Mouse (Mus musculus): Measurements from ENCODE around the gene Spint1.
A peak's percentile ranks its signal among the peaks of the same experiment; 100 is the strongest.

The Spint1 gene

GRCm38 (mm10) chr2:119237210-119237870 lies at the start of gene Spint1:
TSS of gene Spint1 (plus strand) at chr2:119237362.
- no peak for DNase-seq (ENCODE audit: low read depth, low spot score)

DNA sequence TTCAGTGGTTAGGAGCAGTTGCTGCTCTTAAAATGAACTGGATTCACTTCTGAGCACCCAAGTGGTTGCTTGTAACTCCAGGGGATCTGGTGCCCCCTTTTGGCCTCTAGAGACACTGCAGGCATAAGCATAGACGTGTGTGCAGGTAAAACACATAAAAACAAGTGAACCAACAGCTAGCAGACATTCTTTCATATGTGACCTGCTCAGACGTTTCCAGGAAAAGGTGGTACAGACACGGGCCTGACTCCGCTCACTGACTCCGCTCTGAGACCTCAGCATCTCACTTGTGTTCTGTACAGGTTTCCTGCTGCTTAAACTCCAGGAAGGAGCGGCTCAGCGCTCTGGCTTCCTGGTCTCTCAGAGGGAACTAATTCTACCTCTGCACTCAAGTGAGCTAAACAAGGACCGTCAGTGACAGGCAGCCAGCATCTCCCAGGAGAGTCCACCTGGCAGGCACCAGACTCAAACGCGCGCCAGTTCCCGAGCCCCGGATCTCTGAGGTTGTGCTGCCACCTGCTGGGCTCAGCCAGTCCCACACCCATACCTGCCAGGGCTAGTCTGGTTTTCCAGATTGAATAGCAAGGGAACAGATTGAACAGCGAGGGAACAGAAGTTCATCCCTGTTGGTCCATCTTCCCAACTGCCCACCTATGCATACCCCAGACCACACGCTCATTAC lies 48.0 kb upstream of the Spint1 start:
- DNase-seq (ENCODE audit: low read depth, low spot score), result peak; percentile 70

GRCm38 (mm10) chr2:119190969-119191368 lies 46.2 kb upstream of the Spint1 start:
- no peak for DNase-seq (ENCODE audit: low read depth, low spot score)

DNA sequence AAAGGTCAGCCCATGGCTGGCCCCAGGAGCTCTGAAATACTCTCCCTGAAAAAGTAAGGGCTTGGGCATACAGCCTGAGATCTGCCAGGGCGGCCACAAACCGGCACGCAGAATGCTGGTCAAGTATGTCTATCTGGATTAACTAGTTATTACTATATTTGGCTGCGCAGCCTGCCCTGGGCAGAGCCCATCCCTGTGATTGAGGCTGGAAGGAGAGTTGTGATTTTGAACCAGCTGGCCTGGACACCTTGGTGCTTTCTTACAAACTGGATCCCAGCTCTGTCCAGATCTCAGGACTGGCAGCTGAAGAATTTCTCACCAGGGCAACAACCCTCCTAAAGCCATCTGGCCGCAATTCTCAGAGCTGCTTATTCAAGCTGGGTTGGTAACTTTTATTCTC lies 43.0 kb upstream of the Spint1 start:
- DNase-seq (ENCODE audit: low read depth, low spot score), result no peak

GRCm38 (mm10) chr2:119196316-119197108 lies 40.6 kb upstream of the Spint1 start:
- no peak for DNase-seq (ENCODE audit: low read depth, low spot score)

- DNase-seq (ENCODE audit: low read depth, low spot score), result no peak
Measured at GRCm38 (mm10) chr2:119197493-119197892, 39.7 kb upstream of the Spint1 start.

DNA sequence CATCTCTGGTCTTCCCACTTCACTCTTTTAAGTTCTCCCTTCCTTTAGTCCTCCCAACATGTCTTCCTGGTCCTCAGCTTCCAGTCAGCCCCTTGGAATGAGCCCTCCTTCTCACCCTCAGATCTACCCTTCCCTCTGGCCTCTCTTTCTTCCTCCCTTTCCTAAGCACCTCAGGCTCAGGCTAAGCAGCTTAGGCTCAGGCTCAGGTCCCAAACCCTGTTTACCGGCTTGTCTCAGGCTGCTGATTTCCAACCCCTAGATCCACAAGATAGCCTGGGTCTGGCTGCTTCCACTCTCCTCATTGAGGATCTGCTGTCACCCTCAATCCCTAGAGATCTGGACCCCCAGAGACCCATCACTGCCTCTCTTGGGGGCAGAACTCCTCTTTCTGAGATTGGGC lies 39.1 kb upstream of the Spint1 start:
- peak; percentile 34 for DNase-seq (ENCODE audit: low read depth, low spot score)

DNA sequence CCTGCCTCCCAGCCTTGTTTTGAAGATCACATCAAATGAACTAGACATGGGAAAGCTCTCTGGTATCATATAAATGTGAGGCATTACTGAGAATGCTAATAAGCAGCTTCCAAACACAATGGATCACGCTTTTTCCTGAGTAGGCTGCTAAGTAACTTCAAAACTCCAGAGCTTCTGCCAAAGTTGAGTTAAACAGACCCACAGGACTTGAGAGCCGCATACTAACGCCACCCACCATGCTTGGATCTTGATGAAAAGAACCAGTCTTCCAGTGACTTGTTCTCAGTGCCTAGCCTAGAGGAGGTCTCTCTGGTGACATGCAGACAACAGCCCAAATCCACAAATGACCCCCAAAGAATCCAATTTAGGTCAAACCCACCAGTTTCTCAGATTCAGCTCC lies 38.2 kb upstream of the Spint1 start:
- DNase-seq (ENCODE audit: low read depth, low spot score), result no peak

GRCm38 (mm10) chr2:119202914-119203453 lies 34.2 kb upstream of the Spint1 start:
- DNase-seq (ENCODE audit: low read depth, low spot score), result no peak

GRCm38 (mm10) chr2:119203871-119204460 lies 33.2 kb upstream of the Spint1 start:
- no peak for DNase-seq (ENCODE audit: low read depth, low spot score)

- DNase-seq (ENCODE audit: low read depth, low spot score), result no peak
Measured at GRCm38 (mm10) chr2:119207961-119208343, 29.2 kb upstream of the Spint1 start.

DNA sequence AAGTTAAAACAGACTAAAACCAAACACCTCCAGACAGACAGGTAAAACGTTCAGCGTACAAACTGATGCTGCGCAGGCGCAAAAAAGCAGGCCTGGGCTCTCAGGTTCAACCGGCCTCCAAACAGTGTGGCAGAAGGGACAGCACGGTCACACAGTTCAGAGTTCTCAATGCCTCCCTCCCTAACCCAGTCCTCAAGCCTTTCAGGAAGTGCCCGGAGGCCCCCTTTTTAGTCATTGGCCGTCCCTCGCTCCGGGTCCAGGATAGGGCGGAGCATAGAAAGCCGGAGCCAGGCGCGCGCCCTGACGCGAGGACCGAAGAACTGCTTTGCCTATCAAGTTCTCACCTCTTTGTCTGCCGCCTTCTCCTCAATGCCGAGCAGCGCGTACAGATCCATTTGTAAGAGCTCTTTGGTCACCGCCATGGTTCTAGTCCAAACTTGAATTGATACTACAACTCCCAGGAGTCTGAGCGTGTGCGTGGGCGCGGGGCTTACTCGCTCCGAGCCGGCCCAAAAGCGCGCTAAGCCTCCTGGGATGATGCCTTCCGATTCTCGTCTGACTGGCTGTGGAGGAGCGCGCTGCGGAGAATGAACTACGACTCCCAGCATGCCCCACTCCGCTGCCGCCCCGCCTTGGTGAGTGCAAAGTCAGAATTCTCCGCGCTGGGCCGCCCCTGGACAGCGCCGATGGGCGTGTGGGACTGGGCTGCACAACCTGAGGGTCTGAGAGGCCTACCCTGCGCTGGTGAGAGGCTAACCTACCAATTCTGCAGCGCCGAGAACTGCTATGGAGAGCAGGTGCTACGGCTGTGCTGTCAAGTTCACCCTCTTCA lies 28.6 kb upstream of the Spint1 start, which contains the start of the genes Zfyve19 and Dnajc17:
Zfyve19 (plus strand) TSS at position 274 of the 832 bp plus-strand sequence.
Dnajc17 (minus strand) TSS at position 452 of the 832 bp plus-strand sequence.
- peak; percentile 85 for DNase-seq (ENCODE audit: low read depth, low spot score)

DNA sequence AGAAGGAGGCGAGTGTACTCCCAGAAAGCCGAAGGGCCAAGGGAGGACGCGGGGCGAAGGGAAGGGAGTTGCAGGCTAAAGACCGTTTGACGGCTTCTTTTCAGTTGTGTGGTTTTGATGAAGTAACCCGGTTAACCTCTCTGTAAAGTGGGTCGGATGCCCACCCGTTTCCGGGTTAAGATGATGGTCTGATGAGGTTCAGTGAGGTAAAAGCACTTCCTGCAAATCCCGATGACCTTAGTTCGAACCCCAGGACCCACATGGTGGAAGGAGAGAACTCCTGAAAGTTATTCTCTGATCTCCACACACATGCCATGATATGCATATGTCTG lies 28.0 kb upstream of the Spint1 start:
- DNase-seq (ENCODE audit: low read depth, low spot score), result peak; percentile 17

- DNase-seq (ENCODE audit: low read depth, low spot score), result no peak
Measured at GRCm38 (mm10) chr2:119229775-119230704, 7.1 kb upstream of the Spint1 start, which contains the start of gene Ppp1r14d. TSS of gene Ppp1r14d (minus strand) at chr2:119229906.

- DNase-seq (ENCODE audit: low read depth, low spot score), result no peak
Measured at GRCm38 (mm10) chr2:119236682-119237209, 416 bp upstream of the Spint1 start.

DNA sequence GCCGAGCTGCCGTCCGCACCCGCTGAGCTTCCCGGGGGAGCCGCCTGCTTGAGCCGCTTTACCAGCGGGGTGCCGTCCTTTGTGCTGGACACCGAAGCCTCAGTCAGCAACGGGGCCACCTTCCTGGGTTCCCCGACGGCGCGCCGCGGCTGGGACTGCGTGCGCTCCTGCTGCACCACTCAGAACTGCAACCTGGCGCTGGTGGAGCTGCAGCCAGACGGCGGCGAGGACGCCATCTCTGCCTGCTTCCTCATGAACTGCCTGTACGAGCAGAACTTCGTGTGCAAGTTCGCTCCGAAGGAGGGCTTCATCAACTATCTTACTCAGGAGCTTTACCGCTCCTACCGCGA lies 684 bp downstream of the Spint1 start:
- DNase-seq (ENCODE audit: low read depth, low spot score), result peak; percentile 6

- DNase-seq (ENCODE audit: low read depth, low spot score), result no peak
Measured at GRCm38 (mm10) chr2:119238671-119239070, 1.5 kb downstream of the Spint1 start.

GRCm38 (mm10) chr2:119240075-119240818 lies 3.1 kb downstream of the Spint1 start:
- no peak for DNase-seq (ENCODE audit: low read depth, low spot score)

DNA sequence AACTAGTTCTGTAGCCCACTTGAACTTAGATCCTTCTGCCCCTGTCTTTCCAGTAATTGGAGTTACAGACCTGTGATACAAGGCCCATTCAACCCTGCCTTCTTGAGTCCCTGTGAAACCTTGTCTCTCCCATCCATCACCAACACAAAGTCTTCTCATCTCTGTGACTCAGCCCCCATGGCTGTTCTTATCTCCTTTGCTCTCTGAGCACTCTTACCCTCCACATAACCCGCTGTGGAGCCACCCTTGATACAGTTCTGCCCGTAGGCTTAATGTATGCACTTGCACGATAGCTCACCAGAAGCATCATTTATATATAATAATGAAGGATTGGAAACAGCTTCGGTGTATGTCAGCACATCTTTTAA lies 3.6 kb downstream of the Spint1 start:
- DNase-seq (ENCODE audit: low read depth, low spot score), result no peak
